Mouse (Mus musculus) intestine, embryonic 15.5 days (tissue): ENCODE measurements around the gene Olfr1465. TPM values are rescaled to one million over a fixed set of nuclear protein-coding genes. Genes with fewer than 3 reads are reported as not detected.

ENCODE experiments used
- ATAC-seq: fragments of 200-750 bp; cut with Nextera tagmentation; 2 replicates; pipeline ENCODE4 v1.8.0; 2017; ENCODE audit warnings: moderate TSS enrichment, moderate library complexity
- H3K27ac ChIP-seq: fragments of 300-500 bp; sonication (generic); 2 replicates; pipeline ENCODE4 v1.5.1; 2015; ENCODE audit warnings: mild to moderate bottlenecking, inconsistent platforms
- H3K27me3 ChIP-seq: fragments of 300-500 bp; sonication (generic); replicated peaks from 2 replicates; pipeline ENCODE4 v1.6.1; 2015; ENCODE audit warnings: inconsistent platforms
- H3K36me3 ChIP-seq: fragments of 300-500 bp; sonication (generic); 2 replicates; pipeline ENCODE4 v1.6.1; 2015; ENCODE audit warnings: inconsistent platforms
- H3K4me1 ChIP-seq: fragments of 300-500 bp; sonication (generic); replicated peaks from 2 replicates; pipeline ENCODE4 v1.6.1; 2015; ENCODE audit warnings: inconsistent platforms
- H3K4me2 ChIP-seq: fragments of 300-500 bp; sonication (generic); replicated peaks from 2 replicates; pipeline ENCODE4 v1.6.1; 2015; ENCODE audit warnings: mild to moderate bottlenecking, inconsistent platforms
- H3K4me3 ChIP-seq: fragments of 300-500 bp; sonication (generic); replicated peaks from 2 replicates; pipeline ENCODE4 v1.5.1; 2015; ENCODE audit warnings: inconsistent platforms
- H3K9ac ChIP-seq: fragments of 300-500 bp; sonication (generic); 2 replicates; pipeline ENCODE4 v1.6.1; 2015; ENCODE audit warnings: inconsistent platforms
- H3K9me3 ChIP-seq: fragments of 300-500 bp; sonication (generic); 2 replicates; pipeline ENCODE4 v1.6.1; 2016; ENCODE audit warnings: inconsistent platforms
- WGBS: fragments of 180-500 bp; shearing (Covaris S2); methylation state at CpG from one replicate; pipeline ENCODE4 v1.1.7; 2015; 5-methylcytosine and 5-hydroxymethylcytosine counted together
- polyA plus RNA-seq: library from polyadenylated mRNA; unstranded; fragments of >200 nt; fragmentation: Nextera tagmentation; extraction: Ambion mirVana; gene quantifications from 2 replicates; pipeline ENCODE4 v1.2.1, GENCODE M21; 2015

The Olfr1465 gene
- polyA plus RNA-seq, result not detected in 2 replicates

- Histone ChIP-seq H3K4me1 (no peaks in the 10 kb centered on the region), H3K9ac (no peak within 1 kb of the TSS), H3K36me3 (no peaks in the 10 kb centered on the region), H3K9me3 (no peaks in the 10 kb centered on the region), H3K27me3 (no peaks in the 10 kb centered on the region), H3K27ac (no peak within 1 kb of the TSS), H3K4me2 (no peak within 1 kb of the TSS), H3K4me3 (no peak within 1 kb of the TSS)
- no peak for ATAC-seq
Measured at GRCm38 (mm10) chr19:13315441-13315840, at the start of gene Olfr1465. TSS of gene Olfr1465 (minus strand) at chr19:13315541.

- Histone ChIP-seq H3K36me3 (no peaks in the 10 kb centered on the region), H3K4me2 (no peak within 1 kb of the TSS), H3K27me3 (no peaks in the 10 kb centered on the region), H3K9ac (no peak within 1 kb of the TSS), H3K4me1 (no peaks in the 10 kb centered on the region), H3K4me3 (no peak within 1 kb of the TSS), H3K27ac (no peak within 1 kb of the TSS), H3K9me3 (no peaks in the 10 kb centered on the region)
- ATAC-seq, result no peak
- WGBS, result 65% methylated on average over 2 of the region's 2 CpGs
Measured at GRCm38 (mm10) chr19:13361936-13362335, 46.6 kb upstream of the Olfr1465 start, which contains the start of gene Olfr1467. TSS of gene Olfr1467 (plus strand) at chr19:13362236.

- no peak for ATAC-seq
- 0 out of 2 replicates have a peak, but pooled peaks cover 2% of the 10 kb centered on the region for H3K9me3 ChIP-seq
- H3K9ac ChIP-seq, result no peak within 1 kb of the TSS
- no peak within 1 kb of the TSS for H3K4me2 ChIP-seq
- no peaks in the 10 kb centered on the region for H3K4me1 ChIP-seq
- H3K27ac ChIP-seq, result no peak within 1 kb of the TSS
- H3K36me3 ChIP-seq, result no peaks in the 10 kb centered on the region
- H3K27me3 ChIP-seq, result no peaks in the 10 kb centered on the region
- H3K4me3 ChIP-seq, result no peak within 1 kb of the TSS
- 84% methylated on average over 2 of the region's 2 CpGs for WGBS
Measured at GRCm38 (mm10) chr19:13338562-13338961, 23.2 kb upstream of the Olfr1465 start, which contains the start of gene Olfr1466. TSS of gene Olfr1466 (plus strand) at chr19:13338862.

Other genes with a start within 250 kb of the Olfr1465 start
- gene Olfr1457, start 217.7 kb downstream of the Olfr1465 start, polyA plus RNA-seq, result not detected in 2 replicates
- not detected in 2 replicates for gene Olfr1458, start 208.8 kb downstream of the Olfr1465 start, polyA plus RNA-seq
- gene Olfr1459, start 166.0 kb downstream of the Olfr1465 start, polyA plus RNA-seq, result not detected in 2 replicates
- gene Olfr1461, start 152.5 kb downstream of the Olfr1465 start, polyA plus RNA-seq, result not detected in 2 replicates
- gene Olfr1462, start 129.8 kb downstream of the Olfr1465 start, polyA plus RNA-seq, result not detected in 2 replicates
- gene Olfr1463, start 84.2 kb downstream of the Olfr1465 start, polyA plus RNA-seq, result not detected in 2 replicates
- not detected in 2 replicates for gene Olfr1466, start 23.3 kb upstream of the Olfr1465 start, polyA plus RNA-seq
- gene Olfr1467, start 46.7 kb upstream of the Olfr1465 start, polyA plus RNA-seq, result not detected in 2 replicates
- gene Olfr1469, start 92.3 kb upstream of the Olfr1465 start, polyA plus RNA-seq, result not detected in 2 replicates
- gene Olfr1471, start 127.9 kb upstream of the Olfr1465 start, polyA plus RNA-seq, result not detected in 2 replicates
- gene Olfr1472, start 140.5 kb upstream of the Olfr1465 start, polyA plus RNA-seq, result not detected in 2 replicates
- not detected in 2 replicates for gene Olfr1474, start 154.0 kb upstream of the Olfr1465 start, polyA plus RNA-seq
- not detected in 2 replicates for gene Olfr1475, start 164.7 kb upstream of the Olfr1465 start, polyA plus RNA-seq
- not detected in 2 replicates for gene Olfr1477, start 185.0 kb upstream of the Olfr1465 start, polyA plus RNA-seq
- not detected in 2 replicates for gene Olfr1480, start 212.4 kb upstream of the Olfr1465 start, polyA plus RNA-seq